Mouse (Mus musculus): ENCODE results near the gene Fbxo3.
"Not testable (repeated sequence)": the region's sequence is repeated elsewhere in the genome, so short reads cannot be mapped to it uniquely, and the experiment has no call there.

Fbxo3 gene

DNA sequence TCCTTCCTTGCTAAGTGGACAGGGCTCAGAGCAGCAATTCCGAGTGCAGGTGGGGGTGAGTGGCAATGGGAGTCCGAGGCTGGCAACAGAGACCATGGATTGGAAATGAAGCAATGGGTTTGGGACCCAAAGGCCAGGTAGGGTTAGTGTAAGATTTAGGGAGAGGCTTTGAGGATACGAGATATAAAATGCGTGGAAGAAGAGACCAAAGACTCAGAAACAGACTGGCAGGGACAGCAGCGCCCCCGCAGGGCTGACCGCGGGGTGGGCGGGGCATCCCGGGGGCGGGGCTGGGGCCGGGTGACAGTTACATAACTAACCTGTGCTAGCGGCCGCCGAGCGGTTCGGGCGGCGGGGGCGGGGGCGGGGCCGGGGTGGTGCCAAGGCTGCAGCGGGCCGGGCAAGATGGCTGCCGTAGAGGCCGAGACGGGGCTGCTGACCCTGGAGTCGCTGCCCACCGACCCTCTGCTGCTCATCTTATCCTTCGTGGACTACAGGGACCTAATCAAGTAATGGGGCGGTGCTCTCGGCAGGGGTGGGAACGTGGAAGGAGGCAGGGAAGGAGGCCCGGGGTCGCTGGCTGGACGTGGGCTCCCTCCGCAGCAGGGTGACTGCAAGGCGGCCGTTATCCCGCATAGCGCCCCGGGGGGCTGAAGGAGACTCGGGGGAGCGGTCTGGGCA lies at the start of gene Fbxo3:
Gene Fbxo3 (plus strand): TSS at position 264 of the 681 bp plus-strand sequence.
- DNase-seq (ENCODE audit: low spot score in 2 of 2): peak; percentile 67 to 72

DNA sequence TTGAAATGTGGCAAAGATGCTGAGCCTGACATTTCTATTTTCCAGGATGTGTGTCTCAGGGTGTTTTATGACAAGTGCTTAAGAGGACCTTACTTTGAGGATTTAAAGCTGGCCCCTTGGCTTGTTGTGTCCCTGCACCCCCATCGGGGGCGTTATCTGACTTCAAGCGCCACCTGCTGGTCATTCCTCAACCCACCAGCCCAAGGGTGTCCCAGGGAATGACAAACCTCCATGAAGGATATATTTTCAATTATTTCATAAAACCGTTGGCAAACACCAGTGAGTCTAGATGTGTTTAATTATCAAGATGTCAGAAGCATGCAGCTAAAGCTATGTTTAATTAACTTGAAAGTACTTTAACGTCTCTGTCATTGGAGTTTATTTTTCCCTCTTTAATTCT lies 45.3 kb upstream of the Fbxo3 start:
- no peak for DNase-seq (ENCODE audit: low spot score in 2 of 2)

- DNase-seq (ENCODE audit: low spot score in 2 of 2): no peak
These were observed 44.4 kb upstream of the Fbxo3 start for GRCm38 (mm10) chr2:103983146-103983545.

DNA sequence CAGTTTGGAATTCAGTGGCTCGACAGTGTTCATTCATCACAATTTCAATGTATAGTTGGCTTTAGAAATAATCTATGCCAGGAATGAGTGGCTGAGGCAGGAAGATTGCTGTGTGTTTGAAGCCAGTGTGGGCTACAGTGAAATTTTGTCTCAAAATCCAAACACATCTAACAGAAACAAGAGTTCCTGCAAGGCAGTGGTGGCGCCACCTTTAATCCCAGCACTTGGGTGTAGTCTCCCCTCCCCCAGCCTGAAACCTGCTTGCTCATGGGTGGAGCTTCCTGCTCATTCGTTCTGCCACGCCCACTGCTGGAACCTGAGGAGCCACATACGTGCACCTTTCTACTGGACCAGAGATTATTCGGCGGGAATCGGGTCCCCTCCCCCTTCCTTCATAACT lies 39.9 kb upstream of the Fbxo3 start:
- DNase-seq (ENCODE audit: low spot score in 2 of 2): not testable (repeated sequence)

DNA sequence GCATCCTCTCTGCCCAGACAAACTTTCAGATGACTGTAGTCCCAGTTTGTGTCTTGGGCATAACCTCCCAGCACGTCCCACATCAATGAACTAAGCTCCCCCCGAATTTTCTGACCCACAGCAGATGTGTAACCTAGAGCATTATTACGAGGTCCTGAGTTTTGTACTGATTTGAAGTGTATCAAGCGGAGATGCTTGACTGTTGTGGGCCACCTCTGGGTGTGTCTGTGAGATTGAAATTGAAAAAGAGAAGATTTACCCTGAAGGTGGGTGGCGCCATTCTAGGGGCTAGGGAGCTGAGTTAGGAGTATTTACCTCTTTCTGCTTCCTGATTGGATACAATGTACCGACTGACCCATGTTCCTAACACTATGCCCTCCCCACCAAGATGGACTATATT lies 37.8 kb upstream of the Fbxo3 start:
- no peak for DNase-seq (ENCODE audit: low spot score in 2 of 2)

DNA sequence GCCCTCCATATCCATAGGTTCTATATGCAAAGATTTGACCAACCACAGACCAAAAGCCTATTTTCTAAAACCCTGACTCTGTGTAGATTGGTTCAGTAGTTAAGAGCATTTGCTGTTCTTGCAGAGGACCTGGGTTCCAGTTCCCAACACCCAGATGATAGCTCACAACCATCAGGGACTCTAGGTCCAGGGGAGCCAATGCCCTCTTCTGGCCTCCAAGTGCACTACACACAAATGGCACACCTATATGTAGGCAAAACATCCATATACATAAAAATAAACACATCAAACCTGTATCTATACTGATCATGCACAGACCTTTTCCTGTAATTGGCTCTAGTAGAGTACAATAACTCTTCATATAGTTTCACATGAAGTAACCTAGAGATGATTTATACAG lies 36.2 kb upstream of the Fbxo3 start:
- DNase-seq (ENCODE audit: low spot score in 2 of 2): no peak

- DNase-seq (ENCODE audit: low spot score in 2 of 2): no peak
These were observed 35.4 kb upstream of the Fbxo3 start for GRCm38 (mm10) chr2:103992162-103992561.

DNA sequence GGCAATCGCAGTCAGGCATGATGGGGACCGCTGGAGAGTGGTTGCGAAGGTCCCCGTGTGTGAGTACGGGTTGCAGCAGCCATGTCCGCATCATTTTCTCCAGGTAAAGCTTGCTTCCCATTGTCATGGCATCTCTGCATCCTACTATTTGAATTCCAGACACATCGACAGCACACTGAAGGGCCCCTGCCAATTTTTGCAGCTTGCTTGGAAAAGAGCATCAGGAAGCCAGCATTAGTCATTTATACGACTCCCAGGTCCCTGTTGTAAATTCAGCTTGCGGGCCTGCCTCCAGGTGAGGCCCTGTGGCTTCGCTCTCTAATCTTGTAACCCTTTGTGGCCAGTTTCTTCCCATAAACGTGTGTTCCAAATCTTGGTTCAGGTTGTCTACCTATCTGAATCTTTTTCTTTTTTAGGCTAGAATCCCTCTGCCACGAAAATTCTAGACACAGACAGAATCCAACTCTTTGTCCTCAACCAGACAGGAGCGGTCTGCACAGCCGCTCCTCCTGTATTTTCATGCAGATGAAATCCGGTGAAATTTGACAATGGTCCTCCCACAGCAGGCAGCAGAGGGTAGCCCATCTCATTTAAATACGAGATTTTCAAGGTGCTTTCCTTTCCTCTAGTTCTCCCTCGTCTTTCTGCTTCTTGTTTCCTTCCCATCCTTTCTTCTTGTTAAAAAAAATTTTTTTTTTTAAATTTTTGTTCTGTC lies 34.7 kb upstream of the Fbxo3 start:
- DNase-seq (ENCODE audit: low spot score in 2 of 2): no peak

DNA sequence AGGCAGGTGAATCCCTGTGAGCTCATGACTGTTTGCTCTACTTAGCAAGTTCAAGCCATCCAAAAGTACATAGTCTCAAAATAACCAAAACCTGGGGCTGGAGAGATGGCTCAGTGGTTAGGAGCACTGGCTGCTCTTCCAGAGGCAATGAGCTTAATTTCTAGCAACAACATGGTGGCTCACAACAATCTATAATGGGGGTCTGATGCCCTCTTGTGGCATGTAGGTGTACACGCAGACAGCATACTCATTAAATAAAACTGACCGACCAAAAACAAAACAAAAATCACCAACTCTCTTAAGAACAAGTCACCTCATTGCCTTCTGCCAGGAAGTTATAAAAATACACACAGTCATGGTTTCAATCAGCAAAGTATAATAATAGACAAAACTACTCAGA lies 26.4 kb upstream of the Fbxo3 start:
- no peak for DNase-seq (ENCODE audit: low spot score in 2 of 2)

- no peak for DNase-seq (ENCODE audit: low spot score in 2 of 2)
These were observed 25.7 kb upstream of the Fbxo3 start for GRCm38 (mm10) chr2:104001861-104002260.

GRCm38 (mm10) chr2:104002711-104003413 lies 24.7 kb upstream of the Fbxo3 start:
- DNase-seq (ENCODE audit: low spot score in 2 of 2): peak; percentile 60 to 66

GRCm38 (mm10) chr2:104007793-104008519 lies 19.6 kb upstream of the Fbxo3 start:
- no peak for DNase-seq (ENCODE audit: low spot score in 2 of 2)

DNA sequence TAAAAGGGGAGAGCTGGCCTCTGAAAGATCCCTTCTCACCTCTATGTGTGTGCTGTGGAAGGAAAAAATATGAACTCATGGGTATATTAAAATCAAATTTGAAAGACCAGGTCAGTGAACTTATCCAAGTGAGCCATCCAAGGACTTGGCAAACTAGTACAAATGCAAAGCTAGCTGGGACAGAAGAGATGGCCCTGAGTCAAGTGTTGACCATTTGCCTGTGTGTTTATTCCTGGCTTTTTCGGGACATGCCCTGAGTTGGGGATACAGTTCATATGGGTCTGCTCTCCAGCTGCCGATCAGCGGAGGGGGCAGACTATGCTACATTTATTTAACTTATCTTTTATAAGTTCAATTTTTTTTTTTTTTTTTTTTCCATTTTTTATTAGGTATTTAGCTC lies 18.7 kb upstream of the Fbxo3 start:
- not testable (repeated sequence) for DNase-seq (ENCODE audit: low spot score in 2 of 2)

DNA sequence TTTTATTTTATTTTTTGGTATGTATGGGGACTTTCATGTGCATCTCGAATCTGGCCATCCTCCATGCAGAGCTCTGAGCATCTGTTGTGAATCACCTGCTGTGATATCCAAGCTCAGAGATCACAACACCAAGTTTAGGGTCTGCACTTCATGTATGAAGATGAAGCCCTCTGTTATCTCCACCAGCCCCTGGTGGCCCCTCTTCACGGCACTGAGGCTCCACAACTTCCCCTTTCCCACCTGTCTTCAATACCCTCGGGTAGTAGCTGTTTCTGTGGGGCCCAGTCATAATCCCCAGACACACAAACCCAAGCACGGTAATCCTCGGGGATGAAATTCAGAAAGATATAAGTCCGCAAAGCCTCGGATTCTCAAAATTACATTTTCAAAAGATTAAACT lies 4.4 kb upstream of the Fbxo3 start:
- no peak for DNase-seq (ENCODE audit: low spot score in 2 of 2)

DNA sequence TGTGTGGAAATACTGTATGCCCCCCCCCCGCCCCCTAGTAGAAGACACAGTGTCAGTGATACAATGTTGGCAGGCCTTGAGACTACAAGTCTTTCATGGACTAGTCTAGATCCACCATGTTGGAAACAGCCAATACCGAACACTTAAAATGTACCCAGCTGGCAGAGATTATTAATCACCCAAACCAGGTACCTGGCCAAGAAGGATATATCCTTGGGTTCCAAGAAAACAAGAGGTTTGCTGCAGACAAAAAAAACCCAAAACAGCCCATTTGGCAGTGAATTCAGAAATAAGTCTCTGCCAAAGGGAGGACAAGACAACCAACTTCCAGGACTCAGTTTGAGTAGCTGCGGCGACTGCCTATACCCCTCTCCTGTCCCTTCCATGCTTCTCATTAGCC lies 2.9 kb upstream of the Fbxo3 start:
- DNase-seq (ENCODE audit: low spot score in 2 of 2): no peak

GRCm38 (mm10) chr2:104028139-104028723 lies 710 bp downstream of the Fbxo3 start, which contains the start of gene 4931422A03Rik:
Gene 4931422A03Rik, minus strand, starts transcription at chr2:104028361.
- no peak for DNase-seq (ENCODE audit: low spot score in 2 of 2)

- DNase-seq (ENCODE audit: low spot score in 2 of 2): no peak
These were observed 1.6 kb downstream of the Fbxo3 start for GRCm38 (mm10) chr2:104029074-104029473.

GRCm38 (mm10) chr2:104030381-104030780 lies 2.9 kb downstream of the Fbxo3 start:
- DNase-seq (ENCODE audit: low spot score in 2 of 2): no peak

DNA sequence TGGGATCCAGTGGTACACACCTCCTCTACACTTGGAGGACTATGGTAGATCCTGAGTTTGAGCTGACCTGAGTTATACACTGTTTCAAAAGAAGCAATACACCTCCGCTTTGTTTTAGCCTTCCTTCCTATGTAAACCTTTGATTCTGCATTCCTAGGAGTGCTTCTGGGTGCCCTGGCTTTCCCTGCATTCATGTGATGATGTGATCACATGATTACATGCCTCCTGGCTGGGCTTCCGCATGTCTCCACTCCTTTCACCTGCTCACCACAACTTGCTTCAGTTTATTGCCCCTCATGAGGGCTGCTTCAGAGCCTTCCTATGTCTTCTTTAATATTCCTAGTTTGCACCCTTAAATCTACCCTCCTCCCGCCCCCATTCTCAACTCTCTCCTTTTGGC lies 4.5 kb downstream of the Fbxo3 start:
- DNase-seq (ENCODE audit: low spot score in 2 of 2): no peak

GRCm38 (mm10) chr2:104034832-104035472 lies 7.4 kb downstream of the Fbxo3 start:
- DNase-seq (ENCODE audit: low spot score in 2 of 2): peak; percentile 32 to 34

DNA sequence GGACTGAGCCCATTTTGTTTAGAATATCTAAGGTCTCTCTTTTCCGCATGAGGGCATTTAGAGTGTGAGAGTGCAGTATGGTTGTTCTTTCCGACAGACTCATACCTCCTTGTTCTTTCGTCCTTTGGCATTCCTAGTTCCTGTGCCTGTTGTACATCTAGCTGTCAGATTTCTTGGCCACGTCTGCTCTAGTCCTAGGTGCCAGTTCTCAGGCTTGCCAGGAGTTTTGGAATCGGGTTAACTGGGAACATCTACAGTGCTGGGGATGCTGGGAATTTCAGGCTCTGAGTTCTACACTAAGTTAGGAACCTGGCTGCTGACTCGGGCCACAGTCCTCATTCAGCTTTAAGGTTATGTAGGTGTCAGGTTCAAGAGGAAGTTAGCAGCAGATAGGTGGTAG lies 8.1 kb downstream of the Fbxo3 start:
- DNase-seq (ENCODE audit: low spot score in 2 of 2): no peak
